Mouse (Mus musculus) spleen, adult 18-20 months (tissue): ENCODE measurements around the gene Tmem116.

Source experiments
- DNase-seq, 2 experiments: peaks; one replicate each; pipeline ENCODE4 v3.0.0; 2022; ENCODE audit warnings: mixed read lengths in 2 of 2

Tmem116 gene

GRCm38 (mm10) chr5:121451644-121452025, at the start of gene Tmem116:
Gene Tmem116 (plus strand): TSS chr5:121451893.
- DNase-seq = peak in 1 of 2 experiments; percentile 24

GRCm38 (mm10) chr5:121407856-121408255, 43.8 kb upstream of the Tmem116 start:
- no peak for DNase-seq

DNA sequence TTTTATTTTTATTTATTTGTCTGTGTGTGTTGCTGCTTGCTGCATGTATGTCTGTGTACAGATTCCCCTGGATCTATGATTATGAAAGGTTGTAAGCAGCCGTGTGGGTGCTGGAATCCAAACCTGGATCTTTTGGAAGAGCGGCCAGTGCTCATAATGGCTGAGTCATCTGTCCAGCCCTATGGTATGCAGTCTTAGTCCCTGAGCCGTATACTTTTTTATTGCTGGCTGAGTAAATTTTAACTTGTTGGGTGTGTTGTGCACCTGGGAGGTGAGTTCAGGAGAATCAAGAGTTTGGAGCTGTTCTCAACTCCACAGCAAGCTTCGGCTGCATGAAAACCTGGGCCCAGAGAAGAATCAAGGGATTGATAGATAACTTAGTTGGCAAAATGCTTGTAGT, 40.7 kb upstream of the Tmem116 start:
- no peak for DNase-seq

GRCm38 (mm10) chr5:121420721-121421120, 31.0 kb upstream of the Tmem116 start:
- DNase-seq = no peak

DNA sequence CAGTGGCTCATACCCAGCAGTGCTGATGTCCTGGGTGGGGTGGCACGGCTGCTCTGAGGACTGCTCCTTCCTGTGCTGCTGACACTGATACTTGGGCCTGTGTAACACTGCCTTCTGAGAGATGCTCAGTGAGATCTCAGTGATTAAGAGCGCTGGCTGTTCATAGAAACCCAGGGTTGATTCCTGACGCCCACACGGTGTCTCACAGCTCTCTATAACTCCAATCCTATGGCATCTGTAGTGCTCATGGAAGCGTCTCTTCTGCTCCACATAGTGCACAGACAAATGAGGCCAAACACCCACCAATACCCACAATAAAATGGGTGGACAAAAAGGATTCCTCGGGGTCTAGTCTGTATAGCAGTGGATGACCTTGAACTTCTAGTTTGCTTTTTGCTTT, 28.9 kb upstream of the Tmem116 start:
- no peak for DNase-seq

- DNase-seq = no peak
Measured at GRCm38 (mm10) chr5:121423297-121423696, 28.4 kb upstream of the Tmem116 start.

DNA sequence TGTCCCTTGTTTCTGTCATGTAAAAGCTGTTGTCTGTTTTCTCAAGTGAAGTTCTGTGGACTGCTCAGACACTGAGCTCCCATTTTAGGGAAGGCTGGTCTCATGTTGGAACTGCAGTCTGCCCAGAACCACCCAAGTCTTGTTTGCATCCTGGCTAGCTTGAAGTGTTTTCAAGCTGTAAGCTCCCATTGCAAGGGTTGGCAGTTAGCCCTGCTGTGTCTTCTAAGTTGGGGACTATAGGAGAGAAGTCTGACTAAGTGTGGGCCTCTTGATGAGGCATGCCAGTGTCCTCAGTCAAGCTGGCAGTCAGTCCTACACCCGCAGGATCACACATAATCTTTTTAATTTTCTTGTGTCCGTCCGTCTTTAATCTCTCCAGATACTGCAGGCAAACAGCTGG, 22.7 kb upstream of the Tmem116 start:
- DNase-seq = no peak

DNA sequence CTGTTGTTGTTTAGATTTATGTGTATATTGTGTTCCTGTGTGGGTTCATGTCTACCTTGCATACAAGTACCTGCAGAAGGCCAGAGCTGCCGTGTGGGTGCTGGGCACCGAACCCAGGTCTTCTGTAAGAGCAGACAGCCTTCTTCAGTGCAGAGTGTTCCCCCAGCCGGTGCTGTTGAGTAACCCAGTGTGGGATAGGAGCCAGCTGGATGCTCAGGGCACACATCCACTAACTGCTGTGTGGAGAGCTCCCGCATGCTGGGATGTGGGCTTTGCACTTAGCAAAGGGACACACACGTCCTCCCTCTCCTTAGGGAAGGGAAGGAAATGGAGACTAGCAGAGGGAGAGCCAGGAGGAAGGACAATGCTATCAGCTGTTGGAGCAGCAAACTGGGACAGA, 13.6 kb upstream of the Tmem116 start:
- no peak for DNase-seq

GRCm38 (mm10) chr5:121438756-121439155, 12.9 kb upstream of the Tmem116 start:
- DNase-seq = no peak

GRCm38 (mm10) chr5:121443548-121443947, 8.1 kb upstream of the Tmem116 start:
- DNase-seq = peak in 1 of 2 experiments; percentile 40

- DNase-seq = no peak
Measured at GRCm38 (mm10) chr5:121444870-121445269, 6.8 kb upstream of the Tmem116 start.

DNA sequence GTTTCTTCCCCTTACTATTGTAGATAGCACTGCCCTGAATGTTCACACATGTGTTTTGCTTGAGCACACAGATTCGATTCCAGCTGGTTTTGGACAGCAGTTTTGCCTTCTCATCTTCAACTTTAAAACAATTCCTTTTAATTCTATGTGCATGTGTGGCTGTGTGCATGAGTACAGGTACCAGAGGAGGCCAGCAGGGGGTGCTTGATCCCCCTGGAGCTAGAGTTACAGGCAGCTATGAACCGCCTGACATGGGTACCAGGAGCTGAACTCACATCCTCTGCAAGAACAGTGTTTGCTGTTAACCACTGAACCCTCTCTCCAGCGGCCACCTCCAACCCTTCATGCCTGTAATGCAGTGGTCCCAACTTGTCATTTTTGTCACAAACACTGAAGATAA, 3.2 kb upstream of the Tmem116 start:
- DNase-seq = peak in 1 of 2 experiments; percentile 19

DNA sequence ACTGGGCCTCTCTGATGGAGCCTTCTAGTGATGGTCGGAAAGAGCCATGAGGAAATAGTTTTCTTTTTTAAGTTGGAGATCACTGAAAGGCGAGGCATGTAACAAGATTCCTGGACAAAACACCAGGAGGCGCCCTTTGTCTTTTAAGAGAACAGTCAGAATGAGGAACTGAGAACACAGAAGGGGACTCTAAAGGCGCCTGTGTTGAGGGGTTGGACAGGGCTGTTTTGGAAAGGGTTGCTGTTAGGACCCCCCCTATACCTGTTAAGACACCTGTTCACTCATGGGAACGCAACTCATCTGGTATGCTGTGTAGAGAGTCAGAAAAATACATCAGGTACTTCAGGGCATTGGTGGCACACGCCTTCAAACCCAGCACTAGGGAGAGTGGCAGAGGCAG, 1.7 kb upstream of the Tmem116 start:
- peak; percentile 30 to 76 for DNase-seq

DNA sequence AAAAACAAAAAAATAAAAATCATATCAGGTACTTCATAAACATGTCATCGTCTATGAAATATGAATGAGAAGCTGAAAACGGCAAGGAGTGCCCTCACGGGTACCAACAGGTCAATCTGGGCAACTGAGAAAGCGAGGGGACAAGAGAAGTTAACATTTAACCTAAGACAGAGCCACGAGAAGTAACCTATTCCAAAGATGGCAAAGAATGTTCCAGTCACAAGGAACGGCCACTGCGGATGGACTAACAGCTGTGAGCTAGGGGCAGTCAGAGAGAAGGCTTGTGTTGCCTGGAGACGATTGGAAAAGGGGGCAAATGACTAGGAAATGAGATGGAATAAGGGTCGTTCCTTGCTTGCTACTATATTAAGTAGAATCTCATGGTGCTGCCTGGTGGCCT, 1.2 kb upstream of the Tmem116 start:
- no peak for DNase-seq

DNA sequence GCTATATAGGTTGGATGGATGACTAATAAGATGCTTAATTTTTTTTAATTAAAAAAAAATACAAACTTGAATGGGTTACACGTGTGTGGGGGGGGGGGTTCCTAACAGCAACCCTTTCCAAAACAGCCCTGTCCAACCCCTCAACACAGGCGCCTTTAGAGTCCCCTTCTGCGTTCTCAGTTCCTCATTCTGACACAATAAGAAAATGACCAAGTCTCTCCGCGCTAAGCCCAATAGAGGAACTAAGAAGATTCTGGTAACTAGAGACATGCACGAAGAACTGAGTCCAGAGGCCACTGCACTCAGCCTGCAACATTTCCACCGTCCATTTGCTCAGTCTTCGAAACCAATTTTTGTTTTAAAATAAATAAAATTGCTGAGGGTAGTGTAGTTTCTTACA, 490 bp upstream of the Tmem116 start:
- peak; percentile 23 to 30 for DNase-seq

GRCm38 (mm10) chr5:121452026-121452869, 555 bp downstream of the Tmem116 start, which contains the start of gene Erp29:
Gene Erp29 (minus strand): TSS chr5:121452506.
- peak; percentile 99 for DNase-seq

GRCm38 (mm10) chr5:121452906-121453305, 1.2 kb downstream of the Tmem116 start:
- DNase-seq = no peak

- no peak for DNase-seq
Measured at GRCm38 (mm10) chr5:121453743-121454502, 2.2 kb downstream of the Tmem116 start.

- DNase-seq = no peak
Measured at GRCm38 (mm10) chr5:121454503-121454782, 2.8 kb downstream of the Tmem116 start.

GRCm38 (mm10) chr5:121455510-121456265, 4.0 kb downstream of the Tmem116 start:
- no peak for DNase-seq

DNA sequence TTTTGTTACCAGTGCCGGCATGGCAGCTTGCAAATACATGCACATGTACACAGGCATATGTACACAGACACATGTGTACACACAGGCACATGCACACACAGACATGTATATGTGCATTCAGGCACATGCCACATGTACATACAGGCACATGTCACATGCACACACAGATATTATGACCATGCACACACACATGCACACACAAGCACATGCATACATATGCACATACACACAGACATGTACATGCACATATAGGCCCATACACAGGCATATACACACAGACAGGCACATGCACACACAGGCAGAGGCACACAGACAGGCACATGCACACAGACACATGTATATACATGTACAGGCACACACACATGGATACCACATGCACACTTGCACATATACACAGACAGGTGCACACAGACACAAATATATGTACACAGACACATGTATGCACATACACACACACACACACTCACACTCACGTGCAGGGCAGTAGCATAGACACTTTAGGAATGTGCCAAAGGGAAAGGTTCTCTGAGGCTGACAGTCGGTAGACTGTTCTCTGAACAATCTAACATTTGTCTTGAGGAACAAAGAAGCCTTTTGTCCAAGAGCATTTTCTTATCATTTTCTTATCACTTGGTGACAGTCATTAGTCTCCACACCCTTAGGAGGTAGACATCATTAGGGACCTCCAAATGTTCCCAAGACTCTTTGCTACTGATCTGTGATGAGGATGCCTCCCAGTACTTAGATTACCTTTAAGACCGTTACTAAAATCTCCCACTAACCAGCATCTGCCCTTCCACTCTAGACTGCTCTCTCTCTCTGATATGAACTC, 9.9 kb downstream of the Tmem116 start:
- no peak for DNase-seq

GRCm38 (mm10) chr5:121462171-121462502, 10.4 kb downstream of the Tmem116 start:
- no peak for DNase-seq

- no peak for DNase-seq
Measured at GRCm38 (mm10) chr5:121462967-121463366, 11.3 kb downstream of the Tmem116 start.
